Mouse (Mus musculus) liver, embryonic 14.5 days (tissue): ENCODE data around the gene Ptgfrn. TPM values are rescaled to one million over a fixed set of nuclear protein-coding genes. Genes with fewer than 3 reads are reported as not detected.

Experiments
- ATAC-seq: fragments of 200-750 bp; cut with Nextera tagmentation; 2 replicates; pipeline ENCODE4 v1.8.0; 2017; ENCODE audit warnings: moderate number of reproducible peaks, mild to moderate bottlenecking, moderate library complexity; ENCODE audit not compliant: insufficient read depth
- DNase-seq, 3 experiments: peaks; one replicate each; pipeline ENCODE4 v3.0.0-alpha.2; 2012 to 2013; ENCODE audit warnings: low read depth in 3 of 3, low spot score in 3 of 3
- H3K27ac ChIP-seq: fragments of 300-500 bp; sonication (generic); 2 replicates; pipeline ENCODE4 v1.5.1; 2014; ENCODE audit warnings: moderate library complexity, mild to moderate bottlenecking, control low read depth, inconsistent platforms
- H3K27me3 ChIP-seq: fragments of 300-500 bp; sonication (generic); 2 replicates; pipeline ENCODE4 v1.6.1; 2014; ENCODE audit warnings: mild to moderate bottlenecking, low read length, moderate library complexity; ENCODE audit not compliant: control insufficient read depth, insufficient read depth
- H3K36me3 ChIP-seq: fragments of 300-500 bp; sonication (generic); replicated peaks from 2 replicates; pipeline ENCODE4 v1.6.1; 2014; ENCODE audit warnings: low read depth; ENCODE audit not compliant: control insufficient read depth, insufficient read depth
- H3K4me1 ChIP-seq, 2 experiments: fragments of 200-500 bp in 1 of 2; fragments of 300-500 bp in 1 of 2; sonication (generic) in 1 of 2; replicated peaks; 2 replicates each; pipeline ENCODE4 v1.6.1; 2012 to 2014; ENCODE audit warnings: antibody characterized with exemption in 1 of 2, inconsistent platforms in 1 of 2, low read length in 1 of 2; ENCODE audit not compliant: control insufficient read depth in 2 of 2, insufficient read depth in 2 of 2
- H3K4me2 ChIP-seq: fragments of 300-500 bp; sonication (generic); 2 replicates; pipeline ENCODE4 v1.6.1; 2014; ENCODE audit warnings: low read depth, mild to moderate bottlenecking, control low read depth, moderate library complexity
- H3K4me3 ChIP-seq, 2 experiments: fragments of 200-500 bp in 1 of 2; fragments of 300-500 bp in 1 of 2; sonication (generic) in 1 of 2; 2 replicates each; pipeline ENCODE4 v1.5.1; 2012 to 2014; ENCODE audit warnings: low read depth in 2 of 2, low read length in 2 of 2, mild to moderate bottlenecking in 2 of 2, control low read depth in 1 of 2, inconsistent platforms in 1 of 2, moderate library complexity in 1 of 2; ENCODE audit not compliant: insufficient read depth in 1 of 2
- H3K9ac ChIP-seq: fragments of 300-500 bp; sonication (generic); replicated peaks from 2 replicates; pipeline ENCODE4 v1.6.1; 2014; ENCODE audit warnings: mild to moderate bottlenecking, control low read depth, moderate library complexity
- H3K9me3 ChIP-seq: fragments of 300-500 bp; sonication (generic); 2 replicates; pipeline ENCODE4 v1.6.1; 2016; ENCODE audit warnings: low read length, mixed read lengths; ENCODE audit not compliant: control insufficient read depth
- CTCF ChIP-seq: IDR thresholded peaks from 2 replicates; pipeline ENCODE4 v1.5.1; 2016; ENCODE audit warnings: antibody characterized with exemption, low read depth, control low read depth
- EP300 ChIP-seq: IDR thresholded peaks from 2 replicates; pipeline ENCODE4 v1.6.1; 2016; ENCODE audit warnings: antibody characterized with exemption, low read depth
- WGBS: fragments of 180-500 bp; shearing (Covaris S2); extraction: QIAGEN DNeasy Blood & Tissue Kit; methylation state at CpG from one replicate; pipeline ENCODE4 v1.1.7; 2014; ENCODE audit not compliant: insufficient replicate concordance; 5-methylcytosine and 5-hydroxymethylcytosine counted together
- polyA plus RNA-seq, 2 experiments: library from polyadenylated mRNA; depleted of rRNA in 1 of 2; stranded (reverse) in 1 of 2; unstranded in 1 of 2; fragments of >200 nt; fragmentation: Nextera tagmentation in 1 of 2; extraction: Ambion mirVana in 1 of 2; gene quantifications; 2 replicates each; pipeline versions ENCODE4 v1.2.1 to v1.2.3; 2012 to 2014

Gene Ptgfrn
- polyA plus RNA-seq, 2 experiments: 0.29 to 1.2 TPM

- Histone ChIP-seq H3K4me1 (no peaks in the 10 kb centered on the region), H3K9ac (no peak overlapping the region), H3K4me3 (no peak overlapping the region), H3K4me2 (no peak overlapping the region), H3K36me3 (no peaks in the 10 kb centered on the region), H3K9me3 (no peaks in the 10 kb centered on the region), H3K27me3 (no peaks in the 10 kb centered on the region), H3K27ac (no peak overlapping the region)
- ATAC-seq (no peak), DNase-seq (no peak)
- TF ChIP-seq EP300 (no peak), CTCF (no peak)
- WGBS: 72% methylated on average over 7 of the region's 7 CpGs
These were observed 8.9 kb downstream of the Ptgfrn start for GRCm38 (mm10) chr3:101101184-101101583.

- ATAC-seq: no peak
- Histone ChIP-seq H3K27me3 (no peaks in the 10 kb centered on the region), H3K4me1 (no peaks in the 10 kb centered on the region), H3K27ac (no peak overlapping the region), H3K36me3 (no peaks in the 10 kb centered on the region), H3K9ac (no peak overlapping the region), H3K9me3 (no peaks in the 10 kb centered on the region), H3K4me2 (no peak overlapping the region), H3K4me3 (no peak overlapping the region)
- DNase-seq: no peak
- TF ChIP-seq EP300: no peak
- TF ChIP-seq CTCF: no peak
- 68% methylated on average over 9 of the region's 9 CpGs for WGBS
These were observed 10.2 kb downstream of the Ptgfrn start for GRCm38 (mm10) chr3:101099701-101100357.

- TF ChIP-seq EP300 (no peak), CTCF (no peak)
- H3K36me3 ChIP-seq: no peaks in the 10 kb centered on the region
- DNase-seq (no peak), ATAC-seq (no peak)
- H3K27ac ChIP-seq: no peak overlapping the region
- no peaks in the 10 kb centered on the region for H3K27me3 ChIP-seq
- H3K9me3 ChIP-seq: no peaks in the 10 kb centered on the region
- H3K4me1 ChIP-seq: no peaks in the 10 kb centered on the region
- no peak overlapping the region for H3K4me2 ChIP-seq
- no peak overlapping the region for H3K9ac ChIP-seq
- no peak overlapping the region for H3K4me3 ChIP-seq
- WGBS: 25% methylated on average over 4 of the region's 4 CpGs
These were observed 12.0 kb downstream of the Ptgfrn start for GRCm38 (mm10) chr3:101098073-101098472.

- Histone ChIP-seq H3K4me1 (no peaks in the 10 kb centered on the region), H3K4me3 (no peak overlapping the region), H3K9me3 (no peaks in the 10 kb centered on the region), H3K9ac (no peak overlapping the region), H3K27ac (no peak overlapping the region), H3K27me3 (no peaks in the 10 kb centered on the region), H3K4me2 (no peak overlapping the region), H3K36me3 (no peaks in the 10 kb centered on the region)
- DNase-seq: no peak
- 64% methylated on average over 9 of the region's 9 CpGs for WGBS
- no peak for ATAC-seq
- TF ChIP-seq EP300: no peak
- no peak for TF ChIP-seq CTCF
These were observed 12.8 kb downstream of the Ptgfrn start for GRCm38 (mm10) chr3:101097146-101097800.

- H3K4me2 ChIP-seq: no peak overlapping the region
- DNase-seq (no peak), ATAC-seq (no peak)
- no peaks in the 10 kb centered on the region for H3K4me1 ChIP-seq
- H3K9me3 ChIP-seq: no peaks in the 10 kb centered on the region
- H3K4me3 ChIP-seq: no peak overlapping the region
- 53% methylated on average over 5 of the region's 5 CpGs for WGBS
- no peak overlapping the region for H3K9ac ChIP-seq
- TF ChIP-seq EP300 (no peak), CTCF (no peak)
- H3K27me3 ChIP-seq: no peaks in the 10 kb centered on the region
- no peak overlapping the region for H3K27ac ChIP-seq
- no peaks in the 10 kb centered on the region for H3K36me3 ChIP-seq
These were observed 14.2 kb downstream of the Ptgfrn start for GRCm38 (mm10) chr3:101095761-101096449.
